Mouse (Mus musculus) granulocyte monocyte progenitor cell, adult 5-6 weeks (primary cell): ENCODE measurements around the gene Aldh3a1. TPM values are rescaled to one million over a fixed set of nuclear protein-coding genes. Genes with fewer than 3 reads are reported as not detected.
A peak's percentile ranks its signal among the peaks of the same experiment; 100 is the strongest.

Experiments used
- ATAC-seq: replicated peaks from 2 replicates; pipeline ENCODE4 v1.8.0; 2016; ENCODE audit warnings: mild to moderate bottlenecking, moderate TSS enrichment, inconsistent platforms; ENCODE audit not compliant: poor library complexity, severe bottlenecking
- total RNA-seq, 2 experiments: library from RNA; stranded (forward) in 1 of 2; stranded (reverse) in 1 of 2; fragments of 200-712, 200-1000 nt in 1 of 2; fragments of >200 nt in 1 of 2; fragmentation: Nextera tagmentation in 1 of 2; gene quantifications; 2 replicates each; pipeline ENCODE4 v1.2.3; 2014 to 2017

Aldh3a1 gene
- total RNA-seq, 2 experiments from 2014 or later = not detected

DNA sequence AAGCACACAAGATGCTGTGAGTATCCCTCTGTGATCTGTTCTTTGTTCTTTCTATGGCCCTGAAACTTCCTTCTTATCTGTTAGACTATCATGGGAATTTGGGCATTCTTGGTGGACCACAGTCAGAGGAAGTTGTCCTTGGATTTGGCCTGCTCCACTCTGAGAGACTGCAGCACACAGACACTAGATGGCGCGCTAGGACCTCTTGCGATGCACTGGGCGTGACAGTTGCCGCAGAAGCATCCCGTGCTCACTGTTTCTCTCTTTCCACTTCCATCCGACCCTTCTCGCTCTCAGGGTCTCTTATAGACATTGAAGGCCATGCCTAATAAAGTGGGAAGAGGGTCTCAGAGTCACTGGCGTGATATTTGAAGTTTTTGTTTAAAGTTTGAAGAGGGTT lies 13.9 kb upstream of the Aldh3a1 start:
- ATAC-seq = peak; percentile 85

DNA sequence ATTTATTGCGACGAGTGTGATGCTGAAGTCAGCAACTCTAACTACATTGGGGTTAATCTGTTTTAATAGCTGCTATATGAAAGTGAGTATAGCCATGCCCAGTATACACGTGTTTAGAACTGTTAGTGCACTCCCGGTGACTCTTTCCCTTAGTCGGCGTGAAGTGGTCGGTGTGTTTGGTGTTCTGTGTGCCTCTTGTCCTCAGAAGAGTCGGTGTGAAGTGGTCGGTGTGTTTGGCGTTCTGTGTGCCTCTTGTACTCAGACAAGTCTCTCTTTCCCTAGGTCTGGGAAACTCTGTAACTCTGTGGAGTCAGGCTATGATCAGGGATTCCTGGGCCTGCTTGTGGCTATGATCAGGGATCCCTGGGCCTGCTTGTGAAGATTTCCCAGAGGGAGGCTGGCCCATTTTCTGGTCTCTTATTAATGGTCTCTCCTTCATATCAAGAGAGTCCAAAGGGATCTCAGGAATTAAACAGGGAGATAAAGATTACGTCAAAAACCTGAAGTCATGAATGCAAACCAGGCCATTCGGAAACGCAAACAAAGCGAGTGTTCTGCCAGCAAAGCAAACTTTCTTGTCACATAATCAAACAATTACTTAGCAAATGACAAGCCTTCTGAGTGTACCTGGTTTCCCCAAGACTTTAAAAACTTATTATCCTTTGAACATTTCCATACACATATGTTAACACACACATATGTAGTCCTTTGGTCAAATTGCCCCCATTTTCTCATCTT lies 10.6 kb upstream of the Aldh3a1 start:
- no peak for ATAC-seq

DNA sequence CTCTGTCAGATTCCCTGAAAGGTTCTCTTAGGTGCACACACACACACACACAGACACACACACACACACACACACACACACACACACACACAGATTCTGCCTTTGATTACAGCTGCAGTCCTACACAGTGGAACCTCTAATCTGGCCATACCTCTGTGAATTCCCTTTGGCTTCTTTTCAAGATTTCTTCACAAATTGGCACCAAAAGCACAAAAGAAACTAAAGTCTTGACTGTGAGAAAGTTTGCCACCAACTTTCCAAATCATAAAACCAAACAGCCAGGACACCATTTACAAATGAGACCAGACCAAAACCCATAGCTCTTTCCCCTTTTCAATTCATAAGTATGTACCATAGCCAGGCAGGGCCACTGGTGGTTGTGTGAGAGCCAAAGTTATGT lies 9.4 kb upstream of the Aldh3a1 start:
- ATAC-seq = no peak

DNA sequence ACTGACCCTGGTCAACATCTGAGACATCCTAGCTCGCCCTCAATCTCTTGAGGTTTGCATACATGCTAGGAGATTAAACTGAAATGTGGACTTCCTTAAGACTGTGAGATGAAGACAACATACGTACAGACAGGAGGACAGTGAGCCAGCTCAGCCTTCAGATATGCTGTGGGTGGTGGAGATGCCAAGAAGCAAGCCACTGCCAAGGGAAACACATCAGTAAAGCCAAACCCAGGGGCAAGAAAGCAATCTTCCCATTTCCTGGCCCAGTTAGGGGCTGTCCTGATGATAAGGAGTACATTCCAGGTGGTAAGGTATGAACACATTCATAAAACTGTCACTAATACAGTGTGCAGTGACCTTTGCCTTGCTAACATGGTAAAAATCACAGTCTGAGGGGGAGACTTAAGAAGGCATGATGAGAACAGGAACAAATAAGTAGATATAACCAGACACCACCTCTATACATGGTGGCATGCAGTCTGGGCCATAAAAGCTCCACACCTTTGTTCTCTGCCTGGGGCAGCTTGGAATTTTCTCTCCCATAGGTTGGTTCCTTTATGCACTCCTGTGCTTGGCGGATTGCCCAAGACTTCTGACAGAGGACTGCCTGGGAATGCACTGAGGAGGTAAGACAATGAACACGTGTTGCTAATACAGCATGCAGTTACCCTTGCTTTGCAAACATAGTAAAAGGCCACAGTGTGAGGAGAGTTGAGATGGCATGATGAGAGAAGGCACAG lies 7.5 kb upstream of the Aldh3a1 start:
- ATAC-seq = no peak

DNA sequence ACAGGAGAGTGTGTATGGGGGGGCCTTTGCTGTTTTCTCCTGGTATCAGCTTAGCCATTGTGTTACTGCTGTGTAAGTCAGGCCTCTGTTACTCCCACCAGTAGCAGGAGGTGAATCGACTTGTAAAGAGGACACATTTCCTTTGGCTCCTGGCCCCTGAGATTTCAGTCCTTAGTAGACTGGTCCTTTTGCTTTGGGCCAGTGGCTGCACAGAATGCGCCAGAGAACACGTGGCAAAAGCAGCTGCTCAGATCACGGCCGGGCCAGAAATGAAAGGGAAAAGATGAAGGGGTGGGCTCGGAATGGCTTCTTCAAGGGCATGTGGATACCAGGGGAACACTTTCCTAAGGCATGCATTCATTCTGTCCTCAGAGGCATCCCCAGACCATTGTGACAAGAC lies 5.2 kb upstream of the Aldh3a1 start:
- no peak for ATAC-seq

DNA sequence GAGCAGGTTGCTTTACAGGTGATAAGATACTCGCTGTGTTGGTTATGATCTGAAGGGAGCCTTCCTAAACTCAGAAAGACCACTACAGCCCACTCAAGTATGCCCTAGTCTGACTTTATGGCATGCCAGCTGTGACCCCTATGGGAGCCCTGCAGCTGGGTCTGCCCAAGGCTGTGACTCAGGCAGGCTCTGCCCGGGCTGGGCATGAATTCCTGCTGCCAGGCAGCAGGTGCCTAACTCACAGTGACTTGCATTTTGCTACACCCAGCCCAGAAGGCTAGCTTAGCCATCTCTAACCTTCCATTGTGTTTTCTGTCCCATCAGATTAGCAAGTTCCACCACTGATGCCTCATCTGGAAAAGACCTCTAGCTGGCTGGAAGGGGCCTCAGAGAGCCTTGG lies 4.5 kb upstream of the Aldh3a1 start:
- no peak for ATAC-seq

DNA sequence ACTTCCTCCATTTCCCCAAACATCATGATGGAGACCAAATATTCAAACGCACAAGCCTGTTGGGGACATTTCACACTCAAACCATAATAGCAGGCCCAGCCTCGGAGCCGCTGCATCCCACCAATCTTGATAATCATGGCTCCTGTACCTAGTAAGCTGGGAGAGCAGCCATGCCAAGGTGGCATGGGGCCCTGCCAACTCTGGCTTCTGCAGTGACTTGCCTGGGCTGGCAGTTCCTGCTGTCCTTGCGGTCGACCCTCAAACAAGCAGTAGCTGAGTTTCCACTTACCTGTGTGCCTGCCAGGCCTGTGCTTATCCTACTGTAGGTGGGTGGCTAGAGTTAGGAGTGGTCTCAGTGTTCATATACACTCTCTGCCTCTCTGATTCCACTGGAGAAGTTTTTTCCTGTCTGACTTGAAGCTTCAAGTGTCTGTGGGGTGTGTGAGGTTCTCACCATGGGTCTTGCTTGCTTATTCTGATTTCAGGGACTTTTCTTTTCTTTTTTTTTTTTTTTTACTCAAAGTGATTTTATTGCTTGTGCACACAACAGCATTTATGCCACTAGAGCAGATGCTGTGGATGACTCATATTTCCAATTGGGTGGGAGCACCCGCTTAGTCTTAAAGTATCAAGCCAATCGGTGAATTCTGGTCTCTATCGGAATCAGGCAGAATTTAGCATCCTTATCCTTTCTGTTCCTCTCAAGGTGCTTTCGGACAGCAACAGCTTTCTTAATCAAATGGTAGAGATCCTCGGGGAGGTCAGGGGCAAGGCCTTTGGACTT lies 2.0 kb upstream of the Aldh3a1 start:
- no peak for ATAC-seq

DNA sequence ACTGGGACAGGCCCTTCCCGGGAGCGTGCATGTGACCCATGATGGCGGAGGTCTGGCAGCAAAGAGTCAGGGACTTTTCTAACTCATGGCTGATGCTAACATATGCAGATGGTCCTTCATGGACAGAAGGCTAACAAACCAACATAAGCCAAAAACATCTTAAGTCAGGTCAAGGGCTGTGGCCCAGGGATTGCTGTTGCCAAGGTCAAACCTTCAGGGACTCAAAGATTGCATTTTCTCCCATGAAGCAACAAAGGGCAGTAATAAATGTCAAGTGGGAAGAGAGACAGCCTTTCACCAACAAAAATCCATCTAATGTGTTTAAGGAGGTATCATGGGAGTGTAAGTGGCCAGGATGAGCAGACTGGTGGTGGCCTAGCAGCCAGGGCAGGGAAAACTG lies 1.2 kb upstream of the Aldh3a1 start:
- no peak for ATAC-seq

DNA sequence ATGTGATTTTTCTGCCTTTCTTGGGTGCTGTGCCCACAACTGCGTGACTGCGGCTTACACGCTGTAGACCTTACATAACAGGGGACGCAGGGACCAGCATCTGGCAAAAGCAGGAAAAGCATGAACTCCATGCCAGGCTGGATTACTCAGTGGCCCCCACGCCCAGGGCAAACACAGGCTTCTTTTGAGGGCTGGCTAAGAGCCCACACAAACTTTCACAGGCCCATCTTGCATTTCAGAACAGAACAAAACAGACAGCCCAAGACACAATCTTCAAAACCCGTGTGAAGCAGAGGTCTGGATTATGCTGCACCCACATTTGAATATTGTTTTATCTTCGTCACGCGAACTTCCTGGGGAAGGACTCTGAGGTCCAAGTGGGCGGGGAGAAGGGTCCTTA lies 979 bp downstream of the Aldh3a1 start:
- ATAC-seq = no peak

DNA sequence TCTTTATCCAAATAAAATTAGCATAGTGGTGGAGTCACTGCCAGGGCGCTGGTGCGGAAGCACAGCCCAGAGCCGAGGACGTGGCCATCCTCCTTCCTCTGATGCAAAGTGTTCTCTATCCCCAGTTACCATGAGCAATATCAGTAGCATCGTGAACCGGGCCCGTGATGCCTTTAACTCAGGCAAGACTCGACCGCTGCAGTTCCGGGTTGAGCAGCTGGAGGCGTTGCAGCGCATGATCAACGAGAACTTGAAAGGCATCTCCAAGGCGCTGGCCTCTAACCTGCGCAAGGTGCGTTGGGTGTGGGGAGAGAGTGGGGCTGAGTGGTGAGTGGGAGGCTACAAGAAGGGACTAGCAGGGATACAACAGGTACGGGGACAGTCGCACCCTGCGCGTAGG lies 4.8 kb downstream of the Aldh3a1 start:
- 0 out of 2 replicates have a peak, but pooled peaks have one; percentile 17 for ATAC-seq

DNA sequence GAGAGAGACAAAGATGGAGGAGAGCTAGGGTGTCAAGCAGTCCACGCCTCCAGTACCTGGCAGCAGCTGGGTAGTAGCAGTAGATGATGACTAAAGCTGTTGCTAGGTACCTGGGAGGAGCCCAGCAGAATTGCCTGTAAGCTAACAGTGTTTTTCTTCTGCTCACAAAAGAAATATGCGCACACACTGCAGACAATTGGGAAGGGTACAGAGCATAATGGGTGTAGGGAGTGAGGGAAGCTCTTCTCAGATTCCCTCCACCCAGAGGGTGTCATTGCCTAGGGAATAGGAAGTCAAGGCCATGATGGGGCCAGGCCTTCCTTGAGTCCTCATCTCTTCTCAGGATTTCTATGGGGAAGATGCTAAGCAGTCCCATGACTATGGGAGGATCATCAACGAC lies 8.6 kb downstream of the Aldh3a1 start:
- no peak for ATAC-seq

DNA sequence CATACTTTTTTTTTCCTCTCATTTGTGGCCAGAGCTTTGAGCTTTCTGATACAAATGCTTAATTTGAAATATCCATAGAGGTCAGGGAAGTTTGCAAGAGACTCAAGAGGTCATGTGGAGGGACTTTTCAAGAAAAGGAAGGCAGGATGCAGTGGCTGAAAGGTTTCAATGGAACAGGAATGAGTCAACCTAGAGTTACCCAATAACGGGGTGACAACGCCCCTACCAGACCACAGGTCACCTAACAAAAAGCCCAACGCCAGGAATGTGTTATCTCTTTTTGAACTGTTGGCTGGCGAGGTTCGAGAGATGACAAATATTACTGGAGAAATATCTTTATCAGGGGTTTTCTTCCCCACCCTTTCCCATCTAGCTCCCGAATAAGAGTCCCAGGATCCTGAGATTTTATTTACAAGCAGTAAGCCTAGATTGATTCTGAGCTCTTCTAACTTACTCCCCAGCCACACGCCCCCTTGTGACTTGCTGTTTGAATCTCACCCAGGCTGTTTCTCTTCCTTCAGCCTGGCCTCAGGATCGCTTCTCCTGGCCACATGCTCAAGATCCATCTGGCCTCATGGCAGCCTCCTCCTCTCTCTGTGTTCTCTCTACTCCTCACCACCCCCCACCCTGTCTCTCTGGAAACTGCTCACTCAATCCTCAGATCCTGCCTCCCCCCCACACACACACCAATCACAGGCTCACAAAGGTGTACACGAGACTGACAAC lies 13.0 kb downstream of the Aldh3a1 start:
- no peak for ATAC-seq

DNA sequence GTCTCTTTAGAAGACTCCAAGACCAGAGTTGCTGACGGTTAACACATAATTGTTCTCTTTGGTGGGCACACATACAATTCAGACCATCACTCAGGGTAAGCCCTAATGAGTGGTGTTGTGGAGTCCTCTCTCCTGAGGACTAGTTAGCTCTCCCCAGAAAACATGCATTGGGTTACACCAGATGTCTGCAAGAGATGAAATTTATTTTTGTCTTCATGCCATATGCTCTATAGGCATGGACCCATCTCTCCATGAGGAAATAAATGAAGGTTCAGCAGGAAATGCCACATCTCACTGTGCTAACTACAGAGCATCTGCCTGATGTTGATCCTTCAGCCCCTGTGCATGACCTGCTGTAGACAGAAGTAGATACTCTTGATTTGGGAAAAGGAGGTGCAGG lies 14.7 kb downstream of the Aldh3a1 start:
- no peak for ATAC-seq

DNA sequence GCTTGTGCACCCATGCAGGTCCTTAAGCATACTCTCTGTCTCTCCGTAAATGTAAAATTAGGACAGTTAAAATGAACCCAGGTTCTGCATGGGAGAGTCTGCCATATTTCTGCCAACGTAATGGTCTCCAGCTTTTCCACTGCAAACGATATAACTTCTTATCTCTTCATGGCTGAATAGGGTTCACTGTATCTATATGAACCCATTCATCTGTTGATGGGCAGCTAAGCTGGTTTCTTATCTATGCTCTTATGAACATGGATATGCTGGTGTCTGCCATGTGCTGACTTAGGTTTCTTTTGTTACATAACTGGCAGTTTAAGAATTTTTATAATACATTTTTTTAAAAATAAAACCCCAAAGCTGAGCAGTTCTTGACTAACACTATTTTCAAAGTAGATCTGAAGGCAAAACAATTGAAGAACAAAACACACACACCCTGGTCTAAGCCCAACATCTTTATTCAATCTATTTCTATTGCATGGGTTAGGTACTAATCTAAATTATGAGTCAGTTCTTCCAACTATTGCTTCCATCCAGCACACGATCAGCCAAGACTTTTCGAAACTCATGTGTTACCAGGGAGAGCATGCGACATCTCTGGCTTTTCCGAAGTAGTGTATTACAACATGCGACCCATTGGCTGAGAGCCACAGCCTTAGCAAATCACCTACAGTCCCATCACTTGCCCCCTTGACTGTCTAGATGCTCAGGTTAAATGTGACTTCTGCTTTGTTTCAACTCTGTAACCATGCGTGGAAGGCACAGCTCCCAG lies 15.8 kb downstream of the Aldh3a1 start:
- ATAC-seq = no peak

DNA sequence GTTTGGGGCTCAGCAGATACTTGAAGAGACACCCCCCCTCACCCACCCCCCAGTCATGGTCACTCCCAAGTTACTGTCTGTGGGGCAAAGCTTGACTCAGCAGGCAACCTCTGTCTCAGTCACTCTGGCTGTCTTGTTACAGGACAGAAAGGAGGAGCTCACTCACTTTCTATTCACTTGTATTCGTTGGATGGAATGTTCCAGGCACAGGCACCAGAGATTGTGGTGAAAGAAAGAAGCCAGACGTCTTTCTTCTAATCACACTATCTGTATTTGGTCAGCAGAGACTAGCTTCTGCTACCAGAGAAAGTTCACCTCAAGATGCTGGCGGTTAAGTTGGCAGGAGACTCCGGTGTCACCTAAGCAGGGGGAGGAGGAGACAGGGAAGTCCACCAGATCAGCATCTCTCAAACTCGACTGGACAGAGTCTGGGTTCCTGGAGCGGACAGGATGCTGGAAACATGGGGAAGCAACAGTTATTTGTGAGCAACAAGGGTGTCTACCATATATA lies 17.0 kb downstream of the Aldh3a1 start:
- ATAC-seq = no peak

DNA sequence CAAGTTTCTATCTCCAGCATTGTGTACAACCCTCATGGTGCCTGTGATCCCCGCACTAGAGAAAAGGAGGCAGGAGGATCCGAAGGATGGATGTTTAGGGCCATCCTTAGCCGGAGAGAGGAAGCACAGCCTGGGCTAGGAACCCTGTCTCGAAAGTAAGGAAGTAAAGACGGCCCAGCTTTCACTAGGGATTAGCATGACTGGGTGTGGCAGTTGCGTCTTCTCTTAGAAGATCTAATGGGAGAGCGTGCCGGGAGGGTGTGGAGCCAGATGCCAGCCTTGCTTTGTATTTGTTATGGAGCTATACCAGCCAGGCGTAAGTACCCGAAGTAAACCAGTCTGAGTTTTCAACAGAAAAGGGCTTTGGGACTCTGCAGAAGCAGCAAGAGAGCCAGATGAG lies 17.6 kb downstream of the Aldh3a1 start:
- no peak for ATAC-seq

DNA sequence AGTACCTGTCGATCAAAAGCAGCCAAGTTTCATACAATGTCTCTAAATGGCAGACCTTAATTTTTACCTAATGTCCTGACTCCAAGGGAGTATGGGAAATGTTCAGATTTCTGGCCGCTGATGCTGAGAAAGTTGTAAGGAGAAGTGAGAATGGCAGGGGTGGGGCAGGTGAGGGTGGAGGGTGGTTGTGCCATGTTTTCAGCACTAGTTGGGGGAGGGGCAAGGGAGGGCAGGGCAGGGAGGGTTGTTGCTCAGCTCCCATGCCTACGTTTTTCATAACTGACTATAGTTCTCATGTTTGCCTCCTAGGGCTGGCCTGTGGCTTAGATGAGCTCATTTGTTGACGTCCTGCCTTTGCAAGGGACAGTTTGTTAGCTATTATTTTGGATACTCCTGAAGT lies 18.2 kb downstream of the Aldh3a1 start:
- 0 out of 2 replicates have a peak, but pooled peaks have one; percentile 40 for ATAC-seq

DNA sequence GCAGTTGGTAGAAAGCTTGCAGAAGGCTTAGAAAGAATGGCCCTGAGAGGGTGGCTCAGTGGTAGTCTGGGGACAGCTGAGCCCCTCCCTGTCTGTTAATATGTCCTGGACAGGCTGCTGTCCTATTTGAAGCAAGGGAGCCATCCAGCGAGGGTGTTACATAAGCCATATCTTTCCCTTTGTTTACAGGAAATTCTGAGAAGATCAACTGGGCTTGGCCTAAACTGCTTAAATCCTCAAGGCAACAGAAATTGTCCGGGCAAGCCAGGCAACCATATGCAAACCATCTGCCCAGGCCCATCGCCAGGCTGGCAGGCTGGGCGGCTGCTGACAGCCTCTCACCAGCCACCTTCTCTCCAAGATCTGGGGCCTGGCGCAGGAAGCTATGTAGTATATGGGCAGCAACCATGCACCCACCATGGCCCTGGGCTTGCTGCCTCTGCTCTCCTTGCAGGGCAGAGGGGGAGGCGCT lies 18.6 kb downstream of the Aldh3a1 start:
- ATAC-seq = no peak

DNA sequence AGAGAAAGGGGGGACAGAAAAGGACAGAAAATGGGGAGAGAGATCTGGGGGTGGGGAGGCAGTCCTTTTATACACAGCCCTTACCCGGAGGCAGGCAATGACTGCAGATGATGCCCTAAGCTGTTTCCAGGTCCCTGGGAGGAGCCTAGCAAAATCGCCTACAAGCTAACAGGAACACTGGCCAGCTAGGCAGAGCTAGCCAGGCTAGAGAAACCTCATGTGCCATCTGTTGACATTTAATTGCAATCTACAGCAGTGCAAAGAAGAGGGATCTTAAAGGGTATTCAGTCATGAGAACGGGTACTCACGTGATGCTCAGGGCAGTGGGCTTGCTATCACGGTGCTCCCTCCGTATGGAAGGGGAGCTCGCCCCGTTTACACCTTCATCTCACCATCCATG lies 20.5 kb downstream of the Aldh3a1 start:
- ATAC-seq = no peak
